Mouse (Mus musculus) CH12.LX (cell line): ENCODE measurements around the gene Gng12. TPM values are rescaled to one million over a fixed set of nuclear protein-coding genes. Genes with fewer than 3 reads are reported as not detected.

Experiments
- DNase-seq: peaks from one replicate; pipeline ENCODE4 v3.0.0-alpha.2; 2013; ENCODE audit errors: extremely low read depth
- H3K27ac ChIP-seq: 2 replicates; pipeline ENCODE4 v1.5.1; 2012; ENCODE audit warnings: low read depth, mild to moderate bottlenecking, control low read depth, moderate library complexity; ENCODE audit not compliant: insufficient read depth
- H3K27me3 ChIP-seq: replicated peaks from 2 replicates; pipeline ENCODE3; 2012; ENCODE audit warnings: inconsistent platforms
- H3K36me3 ChIP-seq, 2 experiments: replicated peaks in 1 of 2; 2 replicates each; pipeline versions ENCODE3 to v1.6.1; 2012; ENCODE audit warnings: inconsistent platforms in 1 of 2, low read length in 1 of 2, mild to moderate bottlenecking in 1 of 2, mixed read lengths in 1 of 2, moderate library complexity in 1 of 2; ENCODE audit not compliant: control insufficient read depth in 1 of 2, insufficient read depth in 1 of 2
- H3K4me1 ChIP-seq, 2 experiments: 2 replicates each; pipeline ENCODE4 v1.6.1; 2012; ENCODE audit warnings: inconsistent platforms in 1 of 2, moderate library complexity in 1 of 2; ENCODE audit not compliant: insufficient read depth in 2 of 2, control insufficient read depth in 1 of 2
- H3K4me2 ChIP-seq: 2 replicates; pipeline ENCODE4 v1.6.1; 2012; ENCODE audit warnings: low read depth, mild to moderate bottlenecking, control low read depth; ENCODE audit not compliant: poor library complexity, insufficient read depth, severe bottlenecking
- H3K4me3 ChIP-seq, 3 experiments: fragments of 150-350 bp in 1 of 3; sonication (generic) in 1 of 3; replicated peaks in 1 of 3; 2 replicates each; pipeline versions ENCODE3 to v1.5.1; 2011 to 2012; ENCODE audit warnings: low read depth in 2 of 3, low read length in 2 of 3, mild to moderate bottlenecking in 2 of 3, moderate library complexity in 2 of 3, control low read depth in 1 of 3, improper control_type of control experiment in 1 of 3, inconsistent platforms in 1 of 3, mixed read lengths in 1 of 3; ENCODE audit not compliant: poor library complexity in 1 of 3
- H3K79me2 ChIP-seq: replicated peaks from 2 replicates; pipeline ENCODE4 v1.6.1; 2012; ENCODE audit warnings: mild to moderate bottlenecking, moderate library complexity; ENCODE audit not compliant: control insufficient read depth, poor library complexity, insufficient read depth, severe bottlenecking; ENCODE audit errors: extremely low read depth
- H3K9ac ChIP-seq: 2 replicates; pipeline ENCODE4 v1.6.1; 2012; ENCODE audit warnings: low read depth, mild to moderate bottlenecking, control low read depth, moderate library complexity; ENCODE audit not compliant: insufficient read depth
- H3K9me3 ChIP-seq: replicated peaks from 2 replicates; pipeline ENCODE3; 2012; ENCODE audit warnings: low read length, inconsistent platforms, mixed read lengths
- ELF1 ChIP-seq: IDR thresholded peaks from 2 replicates; pipeline ENCODE4 v1.6.1; 2014; ENCODE audit warnings: low read depth, mild to moderate bottlenecking, inconsistent platforms, low read length, improper control_type of control experiment
- EP300 ChIP-seq: IDR thresholded peaks from 2 replicates; pipeline ENCODE4 v1.6.1; 2011; ENCODE audit warnings: low read length, improper control_type of control experiment
- GABPA ChIP-seq: IDR thresholded peaks from 2 replicates; pipeline ENCODE4 v1.6.1; 2012; ENCODE audit warnings: low read depth, low read length, improper control_type of control experiment, inconsistent platforms; ENCODE audit not compliant: insufficient replicate concordance
- HCFC1 ChIP-seq: IDR thresholded peaks from 2 replicates; pipeline ENCODE4 v1.6.1; 2012; ENCODE audit warnings: low read depth, mild to moderate bottlenecking, inconsistent platforms, low read length, improper control_type of control experiment
- MAFK ChIP-seq: IDR thresholded peaks from 2 replicates; pipeline ENCODE4 v1.6.1; 2011; ENCODE audit warnings: low read length, improper control_type of control experiment; ENCODE audit not compliant: insufficient replicate concordance
- MXI1 ChIP-seq: IDR thresholded peaks from 2 replicates; pipeline ENCODE4 v1.6.1; 2011; ENCODE audit warnings: mild to moderate bottlenecking, low read depth, low read length, improper control_type of control experiment
- PAX5 ChIP-seq: IDR thresholded peaks from 2 replicates; pipeline ENCODE4 v1.6.1; 2012; ENCODE audit warnings: low read length, inconsistent platforms, mixed read lengths
- POLR2AphosphoS2 ChIP-seq: IDR thresholded peaks from 2 replicates; pipeline ENCODE4 v1.6.1; 2011; ENCODE audit warnings: low read depth, low read length, improper control_type of control experiment
- SIN3A ChIP-seq: IDR thresholded peaks from 2 replicates; pipeline ENCODE4 v1.6.1; 2012; ENCODE audit warnings: low read length, improper control_type of control experiment, inconsistent platforms
- USF1 ChIP-seq: IDR thresholded peaks from 2 replicates; pipeline ENCODE4 v1.6.1; 2014; ENCODE audit warnings: low read depth, mild to moderate bottlenecking, inconsistent platforms, low read length, improper control_type of control experiment
- ZMIZ1 ChIP-seq: IDR thresholded peaks from 2 replicates; pipeline ENCODE4 v1.6.1; 2012; ENCODE audit warnings: low read depth, mild to moderate bottlenecking, inconsistent platforms, low read length, improper control_type of control experiment
- dilution Hi-C: fragments of 300-500 bp; cut with MboI; formaldehyde crosslinking; loops from 2 replicates; pipeline ENCODE4 v1.14.3; 2020; ENCODE audit warnings: low sequenced_read_pairs; ENCODE audit not compliant: extremely low pct_unique_long_range_greater_than_20kb, extremely low pct_ligation_motif_present
- in situ Hi-C: fragments of 300-500 bp; cut with MboI; formaldehyde crosslinking; loops from 3 replicates; pipeline ENCODE4 v1.14.3; 2019; ENCODE audit warnings: low sequenced_read_pairs, low pct_ligation_motif_present, low pct_unique_long_range_greater_than_20kb, mixed read lengths
- polyA plus RNA-seq: library from polyadenylated mRNA; unstranded; fragments of >175 nt; gene quantifications from 2 replicates; pipeline ENCODE4 v1.2.1, GENCODE M21; 2012; ENCODE audit warnings: low read depth; ENCODE audit not compliant: insufficient read length
- total RNA-seq, 2 experiments: library from RNA; depleted of rRNA; stranded (reverse); fragments of 300-350 nt in 1 of 2; fragments of >200 nt in 1 of 2; gene quantifications; 2 replicates each; pipeline ENCODE4 v1.2.3; 2012 to 2014

The Gng12 gene
- total and polyA plus RNA-seq, 3 experiments, result 3.9 to 20.8 (median 12.2) TPM

GRCm38 (mm10) chr6:67010370-67011216 is 114.4 kb downstream of the Gng12 start:
- H3K4me1 ChIP-seq, result peaks cover 19 to 27% of the 10 kb centered on the region in 2 experiments
- H3K9ac ChIP-seq, result no peak overlapping the region
- H3K4me3 ChIP-seq, result no peak overlapping the region
- in situ Hi-C loops (no loop called here), dilution Hi-C loops (no loop called here)
- TF ChIP-seq SIN3A (no peak), EP300 (no peak)
- no peaks in the 10 kb centered on the region for H3K9me3 ChIP-seq
- H3K27ac ChIP-seq, result no peak overlapping the region
- no peak for DNase-seq
- no peaks in the 10 kb centered on the region for H3K27me3 ChIP-seq
- no peaks in the 10 kb centered on the region for H3K79me2 ChIP-seq
- H3K36me3 ChIP-seq, result peaks cover 0 to 2% of the 10 kb centered on the region in 2 experiments
- H3K4me2 ChIP-seq, result no peak overlapping the region

GRCm38 (mm10) chr6:67011217-67011518 is 115.0 kb downstream of the Gng12 start:
- H3K79me2 ChIP-seq, result no peaks in the 10 kb centered on the region
- no peak overlapping the region for H3K9ac ChIP-seq
- H3K27me3 ChIP-seq, result no peaks in the 10 kb centered on the region
- no peaks in the 10 kb centered on the region for H3K9me3 ChIP-seq
- H3K36me3 ChIP-seq, result peaks cover 0 to 2% of the 10 kb centered on the region in 2 experiments
- H3K4me1 ChIP-seq, result peaks cover 23 to 33% of the 10 kb centered on the region in 2 experiments
- no peak overlapping the region for H3K27ac ChIP-seq
- TF ChIP-seq POLR2AphosphoS2, result no peak
- TF ChIP-seq EP300, result no peak
- no peak for TF ChIP-seq USF1
- TF ChIP-seq HCFC1, result no peak
- TF ChIP-seq ELF1, result no peak
- no peak for TF ChIP-seq MAFK
- no peak for TF ChIP-seq ZMIZ1
- no peak for TF ChIP-seq GABPA
- TF ChIP-seq, all 38 proteins: peak for 0
- no peak for DNase-seq
- Histone ChIP-seq H3K4me2 (no peak overlapping the region), H3K4me3 (no peak overlapping the region)
- in situ Hi-C loops (no loop called here), dilution Hi-C loops (no loop called here)

- Histone ChIP-seq H3K79me2 (no peaks in the 10 kb centered on the region), H3K27me3 (no peaks in the 10 kb centered on the region), H3K4me1 (peaks cover 26 to 45% of the 10 kb centered on the region in 2 experiments), H3K4me3 (no peak overlapping the region), H3K36me3 (peaks cover 0 to 12% of the 10 kb centered on the region in 2 experiments), H3K9ac (no peak overlapping the region), H3K9me3 (no peaks in the 10 kb centered on the region), H3K27ac (no peak overlapping the region), H3K4me2 (no peak overlapping the region)
- in situ Hi-C loops (no loop called here), dilution Hi-C loops (no loop called here)
- TF ChIP-seq PAX5 (no peak), MXI1 (no peak)
- no peak for DNase-seq
Measured at GRCm38 (mm10) chr6:67013293-67013948, 117.2 kb downstream of the Gng12 start.
